Comparison of ENCODE assay signal across 9 mouse cellular contexts in genomic region chr11:96996773-96997379, GRCm38 (mm10). TPM values are rescaled to one million over a fixed set of nuclear protein-coding genes. Genes with fewer than 3 reads are reported as not detected.
DNase-seq lines count a peak whose midpoint lies in the region; ATAC-seq lines count a peak whose summit lies in the region.
"Had no signal": no experiment of that assay in that cellular context is flagged by ENCODE, and none has a peak within 500 bp of the region (broad histone marks: within the 10 kb centered on the region; RNA-seq: fewer than 3 reads in every experiment).

No protein-coding gene starts in this region.

- peak overlapping the region; percentile 65 for H3K9ac ChIP-seq in kidney, embryonic 16.5 days (replicated peaks; ENCODE audit: low read length)
- peak overlapping the region; percentile 60 for H3K9ac ChIP-seq in embryonic facial prominence, embryonic 12.5 days
- H3K9ac ChIP-seq in intestine, embryonic 16.5 days (ENCODE audit: low read depth, low read length), result peak overlapping the region; percentile 71
- H3K9ac ChIP-seq in neural tube, embryonic 13.5 days, result peak overlapping the region; percentile 60

- peak overlapping the region; percentile 66 for H3K4me2 ChIP-seq in kidney, embryonic 16.5 days (replicated peaks; ENCODE audit: low read depth, low read length)
- peak overlapping the region; percentile 64 for H3K4me2 ChIP-seq in embryonic facial prominence, embryonic 12.5 days (replicated peaks)
- peak overlapping the region; percentile 60 for H3K4me2 ChIP-seq in intestine, embryonic 16.5 days (ENCODE audit: low read depth, low read length)
- H3K4me2 ChIP-seq in neural tube, embryonic 13.5 days, result peak overlapping the region; percentile 53

- peak overlapping the region; percentile 39 for H3K4me3 ChIP-seq in kidney, embryonic 16.5 days (ENCODE audit: low read length)
- H3K4me3 ChIP-seq in embryonic facial prominence, embryonic 12.5 days, result peak overlapping the region; percentile 33
- peak overlapping the region; percentile 35 for H3K4me3 ChIP-seq in intestine, embryonic 16.5 days (ENCODE audit: low read length)
- H3K4me3 ChIP-seq in neural tube, embryonic 13.5 days, result peak overlapping the region; percentile 25
- H3K4me3 ChIP-seq: erythroblast, embryonic 14.5 days had no signal

- H3K4me1 ChIP-seq in kidney, embryonic 16.5 days (ENCODE audit: insufficient read depth, low read length), result peaks cover 40% of the 10 kb centered on the region
- peaks cover 21% of the 10 kb centered on the region for H3K4me1 ChIP-seq in embryonic facial prominence, embryonic 12.5 days
- peaks cover 26% of the 10 kb centered on the region for H3K4me1 ChIP-seq in intestine, embryonic 16.5 days (ENCODE audit: control insufficient read depth, insufficient read depth, low read length)
- H3K4me1 ChIP-seq in neural tube, embryonic 13.5 days (replicated peaks), result peaks cover 15% of the 10 kb centered on the region

- no peaks in the 10 kb centered on the region for H3K36me3 ChIP-seq in kidney, embryonic 16.5 days (ENCODE audit: insufficient read depth, low read length)
- H3K36me3 ChIP-seq in embryonic facial prominence, embryonic 12.5 days, result no peaks in the 10 kb centered on the region
- H3K36me3 ChIP-seq in intestine, embryonic 16.5 days (ENCODE audit: control insufficient read depth, insufficient read depth, low read length), result no peaks in the 10 kb centered on the region
- H3K36me3 ChIP-seq in neural tube, embryonic 13.5 days, result no peaks in the 10 kb centered on the region

- no peak overlapping the region for H3K27ac ChIP-seq in kidney, embryonic 16.5 days (ENCODE audit: low read length)
- no peak overlapping the region for H3K27ac ChIP-seq in embryonic facial prominence, embryonic 12.5 days
- no peak overlapping the region for H3K27ac ChIP-seq in intestine, embryonic 16.5 days (ENCODE audit: low read length)
- no peak overlapping the region for H3K27ac ChIP-seq in neural tube, embryonic 13.5 days (replicated peaks)

- 23% methylated on average over 17 of the region's 17 CpGs for WGBS in kidney, embryonic 16.5 days
- WGBS in embryonic facial prominence, embryonic 12.5 days, result 11% methylated on average over 17 of the region's 17 CpGs
- 28% methylated on average over 17 of the region's 17 CpGs for WGBS in intestine, embryonic 16.5 days
- 8% methylated on average over 17 of the region's 17 CpGs for WGBS in neural tube, embryonic 13.5 days

- DNase-seq in kidney, adult 8-10 months, result no peak
- DNase-seq in spleen, postnatal 10 days (ENCODE audit: low spot score in 2 of 2), result no peak
- no peak for DNase-seq in adrenal gland, postnatal 25 days
- DNase-seq in embryo, embryonic 10 days (ENCODE audit: low spot score), result no peak

- no peak for ATAC-seq in kidney, embryonic 16.5 days (ENCODE audit: low FRiP score, low TSS enrichment)
- ATAC-seq in embryonic facial prominence, embryonic 12.5 days (ENCODE audit: insufficient number of reproducible peaks, insufficient read depth, low FRiP score, low TSS enrichment), result no peak
- ATAC-seq in intestine, embryonic 16.5 days, result peak; percentile 8
- ATAC-seq in neural tube, embryonic 13.5 days (ENCODE audit: low read depth), result peak; percentile 48; the same call in 1 of the 2 replicates

- H3K27me3 ChIP-seq in kidney, embryonic 16.5 days (ENCODE audit: insufficient read depth, low read length), result peaks cover 19% of the 10 kb centered on the region
- H3K27me3 ChIP-seq in embryonic facial prominence, embryonic 12.5 days, result peaks cover 41% of the 10 kb centered on the region
- no peaks in the 10 kb centered on the region; the same call in 1 of the 2 replicates for H3K27me3 ChIP-seq in intestine, embryonic 16.5 days (replicated peaks; ENCODE audit: control insufficient read depth, insufficient read depth, low read length)
- peaks cover 34% of the 10 kb centered on the region for H3K27me3 ChIP-seq in neural tube, embryonic 13.5 days

- no peaks in the 10 kb centered on the region for H3K9me3 ChIP-seq in kidney, embryonic 16.5 days (ENCODE audit: low read length)
- H3K9me3 ChIP-seq in embryonic facial prominence, embryonic 12.5 days, result no peaks in the 10 kb centered on the region
- no peaks in the 10 kb centered on the region for H3K9me3 ChIP-seq in intestine, embryonic 16.5 days (ENCODE audit: control insufficient read depth, low read length)
- H3K9me3 ChIP-seq in neural tube, embryonic 13.5 days, result no peaks in the 10 kb centered on the region

RNA-seq across cellular contexts. Expression of gene Sp2, which starts 14.1 kb away (rescaled TPM):
- 21.2 and 25.1 TPM in 2 replicates for polyA plus RNA-seq in kidney, embryonic 16.5 days (2015; fragmentation: Nextera tagmentation; extraction: Ambion mirVana)
- polyA plus RNA-seq in embryonic facial prominence, embryonic 12.5 days (2016; fragmentation: Nextera tagmentation; extraction: Ambion mirVana), result 15.3 and 17.3 TPM in 2 replicates
- 13.2 and 13.8 TPM in 2 replicates for polyA plus RNA-seq in intestine, embryonic 16.5 days (2015; fragmentation: Nextera tagmentation; extraction: Ambion mirVana)
- polyA plus RNA-seq in neural tube, embryonic 13.5 days (2015; fragmentation: Nextera tagmentation; extraction: Ambion mirVana), result 15.9 and 16.7 TPM in 2 replicates
- total RNA-seq in adrenal gland, postnatal 25 days (2021), result 18.2 and 18.8 TPM in 2 replicates

RNA-seq across cellular contexts. Expression of gene Sp6, which starts 16.3 kb away (rescaled TPM):
- polyA plus RNA-seq in kidney, embryonic 16.5 days (2015; fragmentation: Nextera tagmentation; extraction: Ambion mirVana), result 1.6 and 2.0 TPM in 2 replicates
- 1.3 and 2.2 TPM in 2 replicates for polyA plus RNA-seq in embryonic facial prominence, embryonic 12.5 days (2016; fragmentation: Nextera tagmentation; extraction: Ambion mirVana)
- not detected in 2 replicates for polyA plus RNA-seq in intestine, embryonic 16.5 days (2015; fragmentation: Nextera tagmentation; extraction: Ambion mirVana)
- polyA plus RNA-seq in neural tube, embryonic 13.5 days (2015; fragmentation: Nextera tagmentation; extraction: Ambion mirVana), result 0.17 and 0.29 TPM in 2 replicates
- total RNA-seq in adrenal gland, postnatal 25 days (2021), result 0.33 and 0.39 TPM in 2 replicates
- polyA plus RNA-seq: erythroblast, embryonic 14.5 days had no signal

RNA-seq across cellular contexts. Expression of gene Scrn2, which starts 32.9 kb away (rescaled TPM):
- 45.7 and 50.9 TPM in 2 replicates for polyA plus RNA-seq in kidney, embryonic 16.5 days (2015; fragmentation: Nextera tagmentation; extraction: Ambion mirVana)
- polyA plus RNA-seq in embryonic facial prominence, embryonic 12.5 days (2016; fragmentation: Nextera tagmentation; extraction: Ambion mirVana), result 30.5 and 30.6 TPM in 2 replicates
- 25.5 and 26.9 TPM in 2 replicates for polyA plus RNA-seq in intestine, embryonic 16.5 days (2015; fragmentation: Nextera tagmentation; extraction: Ambion mirVana)
- 13.7 and 15.0 TPM in 2 replicates for polyA plus RNA-seq in neural tube, embryonic 13.5 days (2015; fragmentation: Nextera tagmentation; extraction: Ambion mirVana)
- 12.8 and 22.7 TPM in 2 replicates for total RNA-seq in adrenal gland, postnatal 25 days (2021)

RNA-seq across cellular contexts. Expression of gene Lrrc46, which starts 44.3 kb away (rescaled TPM):
- polyA plus RNA-seq in kidney, embryonic 16.5 days (2015; fragmentation: Nextera tagmentation; extraction: Ambion mirVana), result 1.3 and 1.5 TPM in 2 replicates
- polyA plus RNA-seq in embryonic facial prominence, embryonic 12.5 days (2016; fragmentation: Nextera tagmentation; extraction: Ambion mirVana), result 0.87 and 0.89 TPM in 2 replicates
- 0.29 and 0.37 TPM in 2 replicates for polyA plus RNA-seq in intestine, embryonic 16.5 days (2015; fragmentation: Nextera tagmentation; extraction: Ambion mirVana)
- 1.8 and 3.0 TPM in 2 replicates for polyA plus RNA-seq in neural tube, embryonic 13.5 days (2015; fragmentation: Nextera tagmentation; extraction: Ambion mirVana)
- 1.0 and 1.4 TPM in 2 replicates for total RNA-seq in adrenal gland, postnatal 25 days (2021)
- polyA plus RNA-seq: erythroblast, embryonic 14.5 days had no signal

RNA-seq across cellular contexts. Expression of gene Mrpl10, which starts 44.5 kb away (rescaled TPM):
- polyA plus RNA-seq in kidney, embryonic 16.5 days (2015; fragmentation: Nextera tagmentation; extraction: Ambion mirVana), result 92.9 and 98.8 TPM in 2 replicates
- polyA plus RNA-seq in embryonic facial prominence, embryonic 12.5 days (2016; fragmentation: Nextera tagmentation; extraction: Ambion mirVana), result 79.9 and 81.6 TPM in 2 replicates
- polyA plus RNA-seq in intestine, embryonic 16.5 days (2015; fragmentation: Nextera tagmentation; extraction: Ambion mirVana), result 85.4 and 93.0 TPM in 2 replicates
- polyA plus RNA-seq in neural tube, embryonic 13.5 days (2015; fragmentation: Nextera tagmentation; extraction: Ambion mirVana), result 58.9 and 59.0 TPM in 2 replicates
- total RNA-seq in adrenal gland, postnatal 25 days (2021), result 117 and 129 TPM in 2 replicates

Comparison
In these comparisons a context has a peak if more than half of its experiments do, and no peak if none do; other contexts are left out.
1. ATAC-seq: peak in intestine, embryonic 16.5 days (single experiment) and neural tube, embryonic 13.5 days (single experiment); none in kidney, embryonic 16.5 days (single experiment) and embryonic facial prominence, embryonic 12.5 days (single experiment).
2. Peak in every context shown above with its lines, with median percentiles within 50 percentile points of each other: H3K4me2 ChIP-seq, H3K4me3 ChIP-seq and H3K9ac ChIP-seq.